Mouse (Mus musculus): ENCODE results near the gene Abcc1. TPM values are rescaled to one million over a fixed set of nuclear protein-coding genes. Genes with fewer than 3 reads are reported as not detected.

Abcc1 gene
- polyA plus RNA-seq, 1 experiment from 2014 or later, result 9.8 TPM

DNA sequence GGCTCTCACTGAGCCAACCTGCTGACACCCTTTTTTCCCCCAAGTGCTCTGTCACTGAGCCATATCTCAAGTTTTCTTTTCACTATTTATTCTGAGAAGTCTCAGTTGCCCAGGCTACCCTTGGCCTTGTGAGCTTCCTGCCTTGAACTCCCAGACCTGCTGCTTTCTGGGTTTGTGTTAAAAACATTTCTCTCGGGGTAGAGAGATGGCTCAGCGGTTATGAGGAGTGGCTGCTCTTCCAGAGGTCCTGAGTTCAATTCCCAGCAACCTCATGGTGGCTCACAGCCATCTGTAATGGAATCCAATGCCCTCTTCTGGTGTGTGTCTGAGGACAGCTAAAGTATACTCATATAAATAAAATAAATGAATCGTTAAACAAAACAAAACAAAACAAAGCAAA lies 9.1 kb upstream of the Abcc1 start:
- ATAC-seq (replicated peaks; ENCODE audit: low FRiP score), result no peak
- peaks cover 5% of the 10 kb centered on the region; the same call in 1 of the 2 replicates for H3K4me1 ChIP-seq (replicated peaks; ENCODE audit: control insufficient read depth, insufficient read depth, low read length)
- no peak overlapping the region for H3K4me2 ChIP-seq
- H3K9ac ChIP-seq (ENCODE audit: low read depth, low read length), result no peak overlapping the region
- no peak overlapping the region for H3K4me3 ChIP-seq (ENCODE audit: low read depth, low read length)
- no peaks in the 10 kb centered on the region for H3K27me3 ChIP-seq (replicated peaks; ENCODE audit: control insufficient read depth, insufficient read depth, low read length)
- WGBS, result 76% methylated on average over 3 of the region's 3 CpGs
- H3K9me3 ChIP-seq (ENCODE audit: control insufficient read depth, low read length), result no peaks in the 10 kb centered on the region
- H3K27ac ChIP-seq (ENCODE audit: low read depth, low read length), result no peak overlapping the region
- no peaks in the 10 kb centered on the region for H3K36me3 ChIP-seq (ENCODE audit: control insufficient read depth, insufficient read depth, low read length)
- DNase-seq (ENCODE audit: low spot score), result no peak

DNA sequence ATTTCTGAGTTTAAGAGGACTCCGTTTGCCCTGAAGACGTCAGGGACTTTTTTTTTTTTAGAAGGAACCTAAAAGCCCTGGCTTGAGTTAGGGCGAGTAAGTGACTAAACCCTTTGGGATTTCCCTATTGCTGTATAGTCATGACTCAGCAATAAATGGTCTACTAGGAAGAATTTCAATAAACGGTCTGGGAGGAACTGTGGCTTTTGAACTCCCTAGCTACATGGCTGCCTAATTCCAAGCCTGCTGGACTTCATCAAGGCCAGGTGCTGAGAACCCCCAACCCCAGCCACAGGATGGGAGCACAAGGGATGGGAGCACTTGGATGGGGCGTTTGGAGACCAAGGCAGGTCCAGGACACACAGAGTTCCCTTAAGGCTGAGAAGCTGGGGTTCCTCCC lies 8.7 kb upstream of the Abcc1 start:
- H3K4me3 ChIP-seq (ENCODE audit: low read depth, low read length), result no peak overlapping the region
- H3K36me3 ChIP-seq (ENCODE audit: control insufficient read depth, insufficient read depth, low read length), result no peaks in the 10 kb centered on the region
- no peak for DNase-seq (ENCODE audit: low spot score)
- no peak overlapping the region for H3K27ac ChIP-seq (ENCODE audit: low read depth, low read length)
- H3K27me3 ChIP-seq (replicated peaks; ENCODE audit: control insufficient read depth, insufficient read depth, low read length), result no peaks in the 10 kb centered on the region
- no peak overlapping the region for H3K9ac ChIP-seq (ENCODE audit: low read depth, low read length)
- no peaks in the 10 kb centered on the region for H3K9me3 ChIP-seq (ENCODE audit: control insufficient read depth, low read length)
- peaks cover 5% of the 10 kb centered on the region for H3K4me1 ChIP-seq (replicated peaks; ENCODE audit: control insufficient read depth, insufficient read depth, low read length)
- no peak; the same call in 1 of the 2 replicates for ATAC-seq (replicated peaks; ENCODE audit: low FRiP score)
- 48% methylated on average over 5 of the region's 5 CpGs for WGBS
- no peak overlapping the region for H3K4me2 ChIP-seq

DNA sequence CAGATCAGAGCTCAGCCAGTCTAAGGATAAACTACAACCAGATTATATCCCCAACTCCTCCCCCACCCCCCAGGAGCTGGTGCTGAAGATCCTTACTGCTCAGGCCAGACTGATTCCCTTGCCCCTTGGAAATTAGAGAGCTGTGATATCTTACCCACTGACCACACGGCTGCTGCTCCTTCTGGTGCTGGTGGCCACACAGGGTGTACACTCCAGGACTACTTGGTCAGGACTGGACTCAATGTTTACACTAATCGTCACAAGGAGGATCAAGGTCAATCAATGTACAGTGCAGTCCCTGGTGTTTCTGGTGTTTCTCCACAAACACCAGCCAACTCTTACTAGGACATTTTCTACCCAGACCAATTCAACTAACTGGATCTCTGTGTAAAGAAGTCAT lies 3.5 kb upstream of the Abcc1 start:
- Histone ChIP-seq H3K4me1 (replicated peaks; ENCODE audit: control insufficient read depth, insufficient read depth, low read length) (peaks cover 12% of the 10 kb centered on the region), H3K4me2 (no peak overlapping the region), H3K27ac (ENCODE audit: low read depth, low read length) (no peak overlapping the region), H3K9me3 (ENCODE audit: control insufficient read depth, low read length) (no peaks in the 10 kb centered on the region), H3K9ac (ENCODE audit: low read depth, low read length) (no peak overlapping the region), H3K36me3 (ENCODE audit: control insufficient read depth, insufficient read depth, low read length) (no peaks in the 10 kb centered on the region), H3K4me3 (ENCODE audit: low read depth, low read length) (no peak overlapping the region), H3K27me3 (replicated peaks; ENCODE audit: control insufficient read depth, insufficient read depth, low read length) (no peaks in the 10 kb centered on the region)
- ATAC-seq (replicated peaks; ENCODE audit: low FRiP score) (no peak), DNase-seq (ENCODE audit: low spot score) (no peak)
- WGBS, result 56% methylated on average over 2 of the region's 2 CpGs

DNA sequence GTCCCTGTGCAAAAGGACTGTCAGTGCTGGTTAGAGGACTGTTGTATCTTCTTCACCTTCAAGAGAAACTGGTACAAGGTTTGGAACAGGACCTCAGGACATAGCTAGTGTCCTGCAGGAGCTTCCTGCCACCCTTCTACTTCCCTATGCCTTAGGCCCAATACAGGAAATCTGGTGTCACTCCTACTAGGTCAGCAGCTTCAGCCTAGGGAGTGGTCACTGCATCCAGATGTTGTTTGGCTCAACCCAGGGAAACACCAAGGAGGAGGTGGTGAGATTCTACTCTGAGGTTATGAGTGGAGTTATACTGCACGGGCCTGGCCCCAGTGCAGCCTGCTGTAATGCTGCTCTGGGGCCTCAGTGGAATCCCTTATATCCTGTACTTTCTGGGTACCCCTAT lies 2.8 kb upstream of the Abcc1 start:
- ATAC-seq (replicated peaks; ENCODE audit: low FRiP score), result no peak
- Histone ChIP-seq H3K36me3 (ENCODE audit: control insufficient read depth, insufficient read depth, low read length) (no peaks in the 10 kb centered on the region), H3K27me3 (replicated peaks; ENCODE audit: control insufficient read depth, insufficient read depth, low read length) (no peaks in the 10 kb centered on the region), H3K9ac (ENCODE audit: low read depth, low read length) (no peak overlapping the region), H3K4me2 (no peak overlapping the region), H3K9me3 (ENCODE audit: control insufficient read depth, low read length) (no peaks in the 10 kb centered on the region), H3K4me3 (ENCODE audit: low read depth, low read length) (no peak overlapping the region), H3K27ac (ENCODE audit: low read depth, low read length) (no peak overlapping the region), H3K4me1 (replicated peaks; ENCODE audit: control insufficient read depth, insufficient read depth, low read length) (peaks cover 18% of the 10 kb centered on the region)
- 45% methylated on average over 1 of the region's 1 CpGs for WGBS
- DNase-seq (ENCODE audit: low spot score), result no peak

DNA sequence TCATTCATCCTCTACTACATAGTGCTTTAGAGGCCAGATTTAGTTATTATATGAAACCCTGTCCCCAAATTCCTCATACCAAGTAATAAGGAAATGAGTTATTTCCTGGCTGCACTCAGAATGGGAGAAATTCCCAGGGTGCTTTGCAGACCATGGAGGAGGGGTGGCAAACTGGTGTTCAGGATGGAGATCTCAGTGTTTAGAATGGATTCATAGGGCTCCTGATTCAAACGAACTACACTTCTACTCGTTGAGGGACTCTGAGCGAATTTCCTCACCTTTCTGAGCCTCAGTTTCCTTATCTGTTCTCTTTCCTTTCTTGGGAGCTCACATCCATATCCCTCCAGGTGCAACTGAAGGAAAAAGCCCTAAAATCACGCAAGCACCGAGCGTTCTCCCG lies 427 bp upstream of the Abcc1 start:
- Histone ChIP-seq H3K36me3 (ENCODE audit: control insufficient read depth, insufficient read depth, low read length) (no peaks in the 10 kb centered on the region), H3K4me1 (replicated peaks; ENCODE audit: control insufficient read depth, insufficient read depth, low read length) (peaks cover 34% of the 10 kb centered on the region), H3K9ac (ENCODE audit: low read depth, low read length) (peak overlapping the region; percentile 80), H3K27me3 (replicated peaks; ENCODE audit: control insufficient read depth, insufficient read depth, low read length) (no peaks in the 10 kb centered on the region), H3K4me2 (peak overlapping the region; percentile 90), H3K4me3 (ENCODE audit: low read depth, low read length) (peak overlapping the region; percentile 78), H3K9me3 (ENCODE audit: control insufficient read depth, low read length) (no peaks in the 10 kb centered on the region), H3K27ac (ENCODE audit: low read depth, low read length) (no peak overlapping the region)
- DNase-seq (ENCODE audit: low spot score), result no peak
- 4% methylated on average over 7 of the region's 7 CpGs for WGBS
- no peak for ATAC-seq (replicated peaks; ENCODE audit: low FRiP score)

DNA sequence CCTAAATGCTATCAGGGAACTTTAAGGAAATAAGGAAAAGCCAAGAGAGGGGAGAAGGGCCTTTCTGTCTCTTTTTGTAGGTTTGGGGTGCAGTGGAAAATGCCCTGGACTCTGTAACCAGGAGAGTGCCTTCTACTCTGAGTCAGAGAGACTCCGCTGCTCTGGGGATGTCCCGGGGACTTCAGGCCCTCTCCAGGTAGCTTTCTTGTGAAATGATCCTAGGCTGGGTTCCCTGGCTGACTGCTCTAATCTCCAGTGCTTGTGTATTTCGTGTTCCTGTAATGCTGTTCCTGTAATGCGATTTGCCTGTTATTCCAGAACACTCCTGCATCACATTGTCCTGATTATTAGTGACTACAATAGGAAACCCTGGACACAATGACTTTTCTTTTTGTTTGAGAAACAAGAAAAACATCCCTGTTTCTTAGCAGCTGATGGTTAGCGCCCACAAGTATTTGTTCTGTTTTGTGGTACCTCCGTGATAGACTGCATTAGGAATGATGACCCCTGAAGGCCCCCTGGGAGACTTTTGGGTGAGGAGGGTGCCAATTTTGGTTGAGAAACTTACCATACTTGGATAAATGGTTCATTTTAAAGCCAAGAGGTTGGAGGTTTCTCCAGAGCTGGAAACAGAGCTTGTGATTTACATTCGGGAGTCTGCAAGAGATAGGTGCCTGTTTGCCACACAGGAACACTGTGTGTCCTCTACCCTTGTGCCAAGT lies 902 bp downstream of the Abcc1 start:
- ATAC-seq (replicated peaks; ENCODE audit: low FRiP score) (no peak), DNase-seq (ENCODE audit: low spot score) (no peak)
- no peaks in the 10 kb centered on the region for H3K9me3 ChIP-seq (ENCODE audit: control insufficient read depth, low read length)
- no peaks in the 10 kb centered on the region for H3K36me3 ChIP-seq (ENCODE audit: control insufficient read depth, insufficient read depth, low read length)
- no peak overlapping the region for H3K27ac ChIP-seq (ENCODE audit: low read depth, low read length)
- H3K4me2 ChIP-seq, result peak overlapping the region; percentile 90
- H3K9ac ChIP-seq (ENCODE audit: low read depth, low read length), result peak overlapping the region; percentile 80
- 21% methylated on average over 7 of the region's 7 CpGs for WGBS
- H3K4me3 ChIP-seq (ENCODE audit: low read depth, low read length), result peak overlapping the region; percentile 78
- no peaks in the 10 kb centered on the region for H3K27me3 ChIP-seq (replicated peaks; ENCODE audit: control insufficient read depth, insufficient read depth, low read length)
- peaks cover 34% of the 10 kb centered on the region for H3K4me1 ChIP-seq (replicated peaks; ENCODE audit: control insufficient read depth, insufficient read depth, low read length)

DNA sequence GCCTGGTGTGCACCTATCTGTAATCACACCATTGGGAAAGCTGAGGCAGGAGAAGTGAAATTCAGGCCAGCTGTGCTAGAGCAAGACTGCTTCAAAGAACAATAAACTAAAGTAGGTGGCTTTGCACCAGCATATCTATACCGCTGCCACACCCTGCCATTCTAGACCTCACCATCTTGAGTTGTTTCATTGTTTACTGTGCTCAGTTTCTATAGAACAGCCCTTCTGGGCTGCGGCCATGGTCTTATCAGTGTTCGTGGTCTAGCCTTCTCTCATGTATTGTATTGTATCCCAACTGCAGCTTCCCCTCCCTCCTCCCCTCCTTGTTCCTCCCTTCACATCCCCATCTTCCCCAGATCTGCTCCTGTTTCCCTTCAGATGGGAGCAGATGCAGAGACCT lies 2.1 kb downstream of the Abcc1 start:
- peaks cover 31% of the 10 kb centered on the region for H3K4me1 ChIP-seq (replicated peaks; ENCODE audit: control insufficient read depth, insufficient read depth, low read length)
- no peak for ATAC-seq (replicated peaks; ENCODE audit: low FRiP score)
- H3K36me3 ChIP-seq (ENCODE audit: control insufficient read depth, insufficient read depth, low read length), result no peaks in the 10 kb centered on the region
- no peak for DNase-seq (ENCODE audit: low spot score)
- peak overlapping the region; percentile 12 for H3K4me2 ChIP-seq
- 56% methylated on average over 3 of the region's 3 CpGs for WGBS
- H3K9me3 ChIP-seq (ENCODE audit: control insufficient read depth, low read length), result no peaks in the 10 kb centered on the region
- H3K4me3 ChIP-seq (ENCODE audit: low read depth, low read length), result no peak overlapping the region
- H3K27ac ChIP-seq (ENCODE audit: low read depth, low read length), result no peak overlapping the region
- no peaks in the 10 kb centered on the region for H3K27me3 ChIP-seq (replicated peaks; ENCODE audit: control insufficient read depth, insufficient read depth, low read length)
- no peak overlapping the region for H3K9ac ChIP-seq (ENCODE audit: low read depth, low read length)

DNA sequence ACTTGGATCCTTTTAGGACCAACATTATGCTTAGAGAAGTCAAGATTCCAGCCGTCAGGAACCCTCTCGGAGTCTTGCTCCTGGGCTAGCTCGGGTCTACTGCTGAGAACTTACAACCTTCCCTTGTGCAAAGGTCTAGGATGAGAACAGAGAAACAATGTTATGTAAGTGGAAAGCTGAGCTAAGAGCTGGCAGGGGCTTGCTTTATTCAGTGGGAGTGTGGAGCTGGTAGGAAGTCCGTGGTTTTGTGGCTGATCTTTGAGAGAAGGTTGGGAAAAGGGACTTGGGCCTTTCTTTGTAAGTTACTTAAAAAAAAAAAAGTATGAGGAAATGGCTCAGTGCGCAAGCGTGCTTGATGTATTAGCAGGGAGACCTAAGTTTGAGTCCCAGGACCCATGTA lies 2.7 kb downstream of the Abcc1 start:
- WGBS, result 63% methylated on average over 6 of the region's 6 CpGs
- Histone ChIP-seq H3K27ac (ENCODE audit: low read depth, low read length) (no peak overlapping the region), H3K9ac (ENCODE audit: low read depth, low read length) (no peak overlapping the region), H3K27me3 (replicated peaks; ENCODE audit: control insufficient read depth, insufficient read depth, low read length) (no peaks in the 10 kb centered on the region), H3K9me3 (ENCODE audit: control insufficient read depth, low read length) (no peaks in the 10 kb centered on the region), H3K36me3 (ENCODE audit: control insufficient read depth, insufficient read depth, low read length) (no peaks in the 10 kb centered on the region), H3K4me2 (peak overlapping the region; percentile 12; the same call in 1 of the 2 replicates), H3K4me3 (ENCODE audit: low read depth, low read length) (no peak overlapping the region), H3K4me1 (replicated peaks; ENCODE audit: control insufficient read depth, insufficient read depth, low read length) (peaks cover 31% of the 10 kb centered on the region)
- ATAC-seq (replicated peaks; ENCODE audit: low FRiP score) (no peak), DNase-seq (ENCODE audit: low spot score) (no peak)

DNA sequence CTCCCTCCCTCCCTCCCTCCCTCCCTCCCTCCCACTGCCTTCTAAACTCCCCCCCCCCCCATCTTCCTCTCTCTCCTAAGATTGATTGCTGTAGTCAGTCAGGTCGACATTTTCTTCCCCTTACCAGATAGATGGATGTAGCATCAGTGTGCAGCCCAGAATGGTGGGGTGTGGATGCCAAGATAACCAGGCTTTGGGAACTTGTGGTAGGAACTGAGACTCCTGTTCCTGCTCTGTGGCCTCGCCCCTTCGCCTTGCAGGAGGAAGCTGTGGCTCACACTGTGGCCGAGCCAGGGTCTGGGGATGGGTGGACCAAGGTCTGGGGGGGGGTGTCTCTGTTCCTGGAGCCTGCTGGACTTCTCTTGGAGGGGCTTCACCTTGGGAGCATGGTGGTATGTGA lies 4.1 kb downstream of the Abcc1 start:
- Histone ChIP-seq H3K4me2 (no peak overlapping the region), H3K27me3 (replicated peaks; ENCODE audit: control insufficient read depth, insufficient read depth, low read length) (no peaks in the 10 kb centered on the region), H3K27ac (ENCODE audit: low read depth, low read length) (no peak overlapping the region), H3K9ac (ENCODE audit: low read depth, low read length) (no peak overlapping the region), H3K4me1 (replicated peaks; ENCODE audit: control insufficient read depth, insufficient read depth, low read length) (peaks cover 31% of the 10 kb centered on the region), H3K9me3 (ENCODE audit: control insufficient read depth, low read length) (no peaks in the 10 kb centered on the region), H3K4me3 (ENCODE audit: low read depth, low read length) (no peak overlapping the region), H3K36me3 (ENCODE audit: control insufficient read depth, insufficient read depth, low read length) (no peaks in the 10 kb centered on the region)
- 21% methylated on average over 4 of the region's 4 CpGs for WGBS
- no peak for DNase-seq (ENCODE audit: low spot score)
- ATAC-seq (replicated peaks; ENCODE audit: low FRiP score), result peak; percentile 35; the same call in 1 of the 2 replicates
